Mouse (Mus musculus) forebrain, embryonic 13.5 days (tissue): Measurements from ENCODE around the gene Slc25a19. TPM values are rescaled to one million over a fixed set of nuclear protein-coding genes. Genes with fewer than 3 reads are reported as not detected.
"Not testable (repeated sequence)": the region's sequence is repeated elsewhere in the genome, so short reads cannot be mapped to it uniquely, and the experiment has no call there.

Experiments used
- ATAC-seq: fragments of 200-750 bp; cut with Nextera tagmentation; 2 replicates; pipeline ENCODE4 v1.8.0; 2017
- H3K27ac ChIP-seq: fragments of 300-500 bp; sonication (generic); 2 replicates; pipeline ENCODE4 v1.5.1; 2015; ENCODE audit warnings: inconsistent platforms, mild to moderate bottlenecking, moderate library complexity
- H3K27me3 ChIP-seq: fragments of 300-500 bp; sonication (generic); 2 replicates; pipeline ENCODE4 v1.6.1; 2015; ENCODE audit warnings: mild to moderate bottlenecking, inconsistent platforms
- H3K36me3 ChIP-seq: fragments of 300-500 bp; sonication (generic); 2 replicates; pipeline ENCODE4 v1.6.1; 2015; ENCODE audit warnings: mild to moderate bottlenecking, inconsistent platforms; ENCODE audit not compliant: poor library complexity, severe bottlenecking
- H3K4me1 ChIP-seq: fragments of 300-500 bp; sonication (generic); 2 replicates; pipeline ENCODE4 v1.6.1; 2015; ENCODE audit warnings: inconsistent platforms
- H3K4me2 ChIP-seq: fragments of 300-500 bp; sonication (generic); 2 replicates; pipeline ENCODE4 v1.6.1; 2015; ENCODE audit warnings: inconsistent platforms, mild to moderate bottlenecking, moderate library complexity
- H3K4me3 ChIP-seq: fragments of 300-500 bp; sonication (generic); 2 replicates; pipeline ENCODE4 v1.5.1; 2015; ENCODE audit warnings: mild to moderate bottlenecking, inconsistent platforms
- H3K9ac ChIP-seq: fragments of 300-500 bp; sonication (generic); 2 replicates; pipeline ENCODE4 v1.6.1; 2015; ENCODE audit warnings: mild to moderate bottlenecking, inconsistent platforms
- H3K9me3 ChIP-seq: fragments of 300-500 bp; sonication (generic); replicated peaks from 2 replicates; pipeline ENCODE4 v1.6.1; 2016; ENCODE audit warnings: inconsistent platforms
- WGBS: fragments of 180-500 bp; shearing (Covaris S2); methylation state at CpG from one replicate; pipeline ENCODE4 v1.1.7; 2015; 5-methylcytosine and 5-hydroxymethylcytosine counted together
- polyA plus RNA-seq: library from polyadenylated mRNA; unstranded; fragments of >200 nt; fragmentation: Nextera tagmentation; extraction: Ambion mirVana; gene quantifications from 2 replicates; pipeline ENCODE4 v1.2.1, GENCODE M21; 2015

The Slc25a19 gene
- polyA plus RNA-seq, 1 experiment from 2014 or later: 37.6 TPM

- H3K4me1 ChIP-seq: peaks cover 6% of the 10 kb centered on the region; the same call in 1 of the 2 replicates
- H3K9me3 ChIP-seq: no peaks in the 10 kb centered on the region
- peaks cover 34% of the 10 kb centered on the region for H3K36me3 ChIP-seq
- H3K9ac ChIP-seq: no peak overlapping the region
- no peak for ATAC-seq
- no peak overlapping the region for H3K4me2 ChIP-seq
- H3K27ac ChIP-seq: 0 out of 2 replicates have a peak overlapping the region, but pooled peaks have one; percentile 12
- 79% methylated on average over 2 of the region's 2 CpGs for WGBS
- no peaks in the 10 kb centered on the region for H3K27me3 ChIP-seq
- no peak overlapping the region for H3K4me3 ChIP-seq
Observed at GRCm38 (mm10) chr11:115654128-115654527, 26.0 kb upstream of the Slc25a19 start.

GRCm38 (mm10) chr11:115653194-115653593, 25.1 kb upstream of the Slc25a19 start:
- Histone ChIP-seq H3K4me1 (peaks cover 6% of the 10 kb centered on the region; the same call in 1 of the 2 replicates), H3K36me3 (peaks cover 42% of the 10 kb centered on the region), H3K9ac (no peak overlapping the region), H3K27ac (no peak overlapping the region), H3K4me2 (no peak overlapping the region), H3K4me3 (no peak overlapping the region), H3K9me3 (no peaks in the 10 kb centered on the region), H3K27me3 (no peaks in the 10 kb centered on the region)
- ATAC-seq: no peak
- 93% methylated on average over 3 of the region's 3 CpGs for WGBS

GRCm38 (mm10) chr11:115651680-115652079, 23.6 kb upstream of the Slc25a19 start:
- ATAC-seq: no peak
- 88% methylated on average over 3 of the region's 3 CpGs for WGBS
- H3K4me3 ChIP-seq: no peak overlapping the region
- H3K4me2 ChIP-seq: no peak overlapping the region
- H3K36me3 ChIP-seq: peaks cover 51% of the 10 kb centered on the region
- no peak overlapping the region for H3K27ac ChIP-seq
- no peak overlapping the region for H3K9ac ChIP-seq
- no peaks in the 10 kb centered on the region for H3K27me3 ChIP-seq
- H3K4me1 ChIP-seq: peaks cover 6% of the 10 kb centered on the region; the same call in 1 of the 2 replicates
- H3K9me3 ChIP-seq: no peaks in the 10 kb centered on the region

GRCm38 (mm10) chr11:115649706-115650105, 21.6 kb upstream of the Slc25a19 start:
- ATAC-seq: no peak
- Histone ChIP-seq H3K27me3 (no peaks in the 10 kb centered on the region), H3K4me3 (no peak overlapping the region), H3K36me3 (peaks cover 62% of the 10 kb centered on the region), H3K9ac (no peak overlapping the region), H3K27ac (peak overlapping the region; percentile 84), H3K9me3 (no peaks in the 10 kb centered on the region), H3K4me2 (no peak overlapping the region), H3K4me1 (peaks cover 6% of the 10 kb centered on the region; the same call in 1 of the 2 replicates)
- 52% methylated on average over 10 of the region's 10 CpGs for WGBS

GRCm38 (mm10) chr11:115647459-115647858, 19.4 kb upstream of the Slc25a19 start:
- Histone ChIP-seq H3K9me3 (no peaks in the 10 kb centered on the region), H3K9ac (no peak overlapping the region), H3K4me2 (no peak overlapping the region), H3K4me3 (no peak overlapping the region), H3K36me3 (peaks cover 62% of the 10 kb centered on the region), H3K4me1 (peaks cover 6% of the 10 kb centered on the region; the same call in 1 of the 2 replicates), H3K27ac (no peak overlapping the region), H3K27me3 (no peaks in the 10 kb centered on the region)
- 59% methylated on average over 6 of the region's 6 CpGs for whole genome bisulfite sequencing
- ATAC-seq: no peak

GRCm38 (mm10) chr11:115646439-115646838, 18.3 kb upstream of the Slc25a19 start:
- Histone ChIP-seq H3K4me3 (no peak overlapping the region), H3K9ac (no peak overlapping the region), H3K27ac (no peak overlapping the region), H3K27me3 (no peaks in the 10 kb centered on the region), H3K4me1 (peaks cover 6% of the 10 kb centered on the region; the same call in 1 of the 2 replicates), H3K9me3 (no peaks in the 10 kb centered on the region), H3K4me2 (no peak overlapping the region), H3K36me3 (peaks cover 66% of the 10 kb centered on the region)
- WGBS: 91% methylated on average over 9 of the region's 9 CpGs
- ATAC-seq: no peak

GRCm38 (mm10) chr11:115645498-115645897, 17.4 kb upstream of the Slc25a19 start:
- H3K9me3 ChIP-seq, H3K4me3 ChIP-seq, H3K27me3 ChIP-seq, H3K4me1 ChIP-seq, H3K9ac ChIP-seq, ATAC-seq, H3K27ac ChIP-seq, H3K4me2 ChIP-seq: not testable (repeated sequence)
- H3K36me3 ChIP-seq: peaks cover 66% of the 10 kb centered on the region
- 92% methylated on average over 14 of the region's 14 CpGs for WGBS

GRCm38 (mm10) chr11:115644308-115644707, 16.2 kb upstream of the Slc25a19 start:
- Histone ChIP-seq H3K4me2 (no peak overlapping the region), H3K9me3 (no peaks in the 10 kb centered on the region), H3K27ac (no peak overlapping the region), H3K4me3 (no peak overlapping the region), H3K27me3 (no peaks in the 10 kb centered on the region), H3K4me1 (no peaks in the 10 kb centered on the region), H3K9ac (no peak overlapping the region), H3K36me3 (peaks cover 57% of the 10 kb centered on the region)
- ATAC-seq: no peak
- WGBS: 98% methylated on average over 13 of the region's 13 CpGs

- Histone ChIP-seq H3K9me3 (no peaks in the 10 kb centered on the region), H3K36me3 (peaks cover 49% of the 10 kb centered on the region), H3K27me3 (no peaks in the 10 kb centered on the region), H3K4me2 (no peak overlapping the region), H3K4me1 (no peaks in the 10 kb centered on the region), H3K4me3 (no peak overlapping the region), H3K27ac (no peak overlapping the region), H3K9ac (no peak overlapping the region)
- ATAC-seq: no peak
- 77% methylated on average over 10 of the region's 10 CpGs for WGBS
Observed at GRCm38 (mm10) chr11:115643265-115643664, 15.2 kb upstream of the Slc25a19 start.

GRCm38 (mm10) chr11:115642705-115643104, 14.6 kb upstream of the Slc25a19 start:
- Histone ChIP-seq H3K36me3 (peaks cover 43% of the 10 kb centered on the region), H3K4me1 (no peaks in the 10 kb centered on the region), H3K9me3 (no peaks in the 10 kb centered on the region), H3K4me2 (no peak overlapping the region), H3K4me3 (no peak overlapping the region), H3K27me3 (no peaks in the 10 kb centered on the region), H3K9ac (no peak overlapping the region), H3K27ac (no peak overlapping the region)
- no peak for ATAC-seq
- WGBS: 100% methylated on average over 2 of the region's 2 CpGs

GRCm38 (mm10) chr11:115641664-115642036, 13.6 kb upstream of the Slc25a19 start:
- H3K27me3 ChIP-seq: no peaks in the 10 kb centered on the region
- H3K27ac ChIP-seq: no peak overlapping the region
- no peaks in the 10 kb centered on the region for H3K9me3 ChIP-seq
- H3K4me1 ChIP-seq: no peaks in the 10 kb centered on the region
- 90% methylated on average over 4 of the region's 4 CpGs for WGBS
- no peak overlapping the region for H3K9ac ChIP-seq
- no peak for ATAC-seq
- H3K4me3 ChIP-seq: no peak overlapping the region
- H3K36me3 ChIP-seq: peaks cover 38% of the 10 kb centered on the region
- no peak overlapping the region for H3K4me2 ChIP-seq

- 57% methylated on average over 14 of the region's 14 CpGs for WGBS
- H3K4me3 ChIP-seq: no peak overlapping the region
- no peak overlapping the region for H3K4me2 ChIP-seq
- no peaks in the 10 kb centered on the region for H3K9me3 ChIP-seq
- no peak overlapping the region for H3K27ac ChIP-seq
- H3K9ac ChIP-seq: no peak overlapping the region
- H3K36me3 ChIP-seq: peaks cover 33% of the 10 kb centered on the region
- no peak for ATAC-seq
- no peaks in the 10 kb centered on the region for H3K27me3 ChIP-seq
- H3K4me1 ChIP-seq: no peaks in the 10 kb centered on the region
Observed at GRCm38 (mm10) chr11:115640978-115641663, 13.0 kb upstream of the Slc25a19 start.
